Mouse (Mus musculus) ES-Bruce4 (cell line): ENCODE measurements around the gene Bag1.

Experiments used
- CTCF ChIP-seq: IDR thresholded peaks from one replicate; pipeline ENCODE4 v1.8.1; 2011; ENCODE audit warnings: low read depth, low read length
- EP300 ChIP-seq: IDR thresholded peaks from 2 replicates; pipeline ENCODE4 v1.6.1; 2011; ENCODE audit warnings: low read depth, low read length; ENCODE audit not compliant: insufficient read depth
- POLR2A ChIP-seq: IDR thresholded peaks from one replicate; pipeline ENCODE4 v1.8.1; 2011; ENCODE audit warnings: low read length; ENCODE audit not compliant: insufficient read depth

DNA sequence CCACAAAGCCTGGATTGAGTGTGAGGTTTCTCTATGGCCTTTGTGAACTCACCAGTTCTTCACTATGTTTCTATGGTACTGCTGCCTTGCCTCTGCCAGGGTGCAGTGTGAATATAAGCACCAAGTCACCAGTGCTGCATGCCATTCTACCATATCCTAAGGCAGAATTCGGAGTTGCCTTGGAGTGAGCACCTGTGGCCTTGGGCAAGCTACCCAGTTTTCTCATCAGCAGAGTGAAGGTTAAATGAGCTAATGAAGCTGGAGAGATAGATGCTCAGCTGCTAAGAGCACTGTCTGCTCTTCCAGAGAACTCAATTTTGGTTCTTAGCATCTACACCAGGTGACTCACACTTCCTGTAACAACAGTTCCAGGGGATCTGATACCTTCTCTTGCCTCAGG is 25.9 kb upstream of the Bag1 start:
- TF ChIP-seq CTCF, result no peak
- no peak for TF ChIP-seq EP300
- TF ChIP-seq POLR2A, result no peak
